Mouse (Mus musculus) neural tube, embryonic 15.5 days (tissue): ENCODE data around the gene Trim59. TPM values are rescaled to one million over a fixed set of nuclear protein-coding genes. Genes with fewer than 3 reads are reported as not detected.

Source experiments
- ATAC-seq: fragments of 200-750 bp; cut with Nextera tagmentation; 2 replicates; pipeline ENCODE4 v1.8.0; 2017; ENCODE audit warnings: mild to moderate bottlenecking, moderate TSS enrichment, moderate library complexity; ENCODE audit not compliant: low FRiP score
- H3K27ac ChIP-seq: fragments of 300-500 bp; sonication (generic); replicated peaks from 2 replicates; pipeline ENCODE4 v1.5.1; 2015; ENCODE audit warnings: mild to moderate bottlenecking, inconsistent platforms
- H3K27me3 ChIP-seq: fragments of 300-500 bp; sonication (generic); replicated peaks from 2 replicates; pipeline ENCODE4 v1.6.1; 2015; ENCODE audit warnings: inconsistent platforms
- H3K36me3 ChIP-seq: fragments of 300-500 bp; sonication (generic); 2 replicates; pipeline ENCODE4 v1.6.1; 2015; ENCODE audit warnings: inconsistent platforms
- H3K4me1 ChIP-seq: fragments of 300-500 bp; sonication (generic); 2 replicates; pipeline ENCODE4 v1.6.1; 2015; ENCODE audit warnings: inconsistent platforms
- H3K4me2 ChIP-seq: fragments of 300-500 bp; sonication (generic); 2 replicates; pipeline ENCODE4 v1.6.1; 2015; ENCODE audit warnings: inconsistent platforms, mild to moderate bottlenecking, moderate library complexity
- H3K4me3 ChIP-seq: fragments of 300-500 bp; sonication (generic); replicated peaks from 2 replicates; pipeline ENCODE4 v1.5.1; 2015; ENCODE audit warnings: mild to moderate bottlenecking, inconsistent platforms
- H3K9ac ChIP-seq: fragments of 300-500 bp; sonication (generic); replicated peaks from 2 replicates; pipeline ENCODE4 v1.6.1; 2015; ENCODE audit warnings: mild to moderate bottlenecking, inconsistent platforms
- H3K9me3 ChIP-seq: fragments of 300-500 bp; sonication (generic); replicated peaks from 2 replicates; pipeline ENCODE4 v1.6.1; 2016; ENCODE audit warnings: inconsistent platforms
- WGBS: fragments of 180-500 bp; shearing (Covaris S2); methylation state at CpG from one replicate; pipeline ENCODE4 v1.1.7; 2015; ENCODE audit warnings: mixed read lengths; 5-methylcytosine and 5-hydroxymethylcytosine counted together
- polyA plus RNA-seq: library from polyadenylated mRNA; unstranded; fragments of >200 nt; fragmentation: Nextera tagmentation; extraction: Ambion mirVana; gene quantifications from 2 replicates; pipeline ENCODE4 v1.2.1, GENCODE M21; 2015

Gene Trim59
- polyA plus RNA-seq: 25.3 and 43.6 TPM in 2 replicates

- Histone ChIP-seq H3K9ac (peak within 1 kb of the TSS; percentile 84), H3K9me3 (no peaks in the 10 kb centered on the region), H3K36me3 (no peaks in the 10 kb centered on the region), H3K4me1 (peaks cover 21% of the 10 kb centered on the region), H3K4me2 (peak within 1 kb of the TSS; percentile 94), H3K4me3 (peak within 1 kb of the TSS; percentile 81), H3K27ac (peak within 1 kb of the TSS; percentile 93), H3K27me3 (no peaks in the 10 kb centered on the region)
- ATAC-seq: peak; percentile 97
- under 1% methylated on average over 73 of the region's 80 CpGs for WGBS
These were observed at the start of gene Trim59 for GRCm38 (mm10) chr3:69044645-69045399. Trim59 (minus strand) TSS chr3:69044755.

DNA sequence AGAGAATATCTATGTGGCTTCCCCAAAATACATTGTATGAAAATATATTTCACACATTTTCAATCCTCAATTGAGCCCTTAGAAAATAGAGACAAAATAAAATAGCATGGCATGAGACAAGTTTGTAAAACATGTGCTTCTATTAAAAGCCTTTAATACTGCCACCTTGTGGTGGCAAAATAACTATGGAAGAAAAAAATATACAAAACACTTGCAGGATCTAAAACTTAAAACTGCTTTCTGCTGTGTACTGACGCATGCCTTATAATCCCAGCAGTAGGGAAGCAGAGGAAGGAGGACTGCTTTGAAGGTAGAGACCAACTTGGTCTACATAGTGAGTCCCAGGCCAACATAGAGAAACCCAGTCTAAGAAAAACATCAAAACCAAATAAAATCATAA, 19.4 kb upstream of the Trim59 start:
- Histone ChIP-seq H3K27ac (no peak overlapping the region), H3K4me3 (no peak overlapping the region), H3K27me3 (no peaks in the 10 kb centered on the region), H3K9me3 (no peaks in the 10 kb centered on the region), H3K36me3 (no peaks in the 10 kb centered on the region), H3K9ac (no peak overlapping the region), H3K4me1 (no peaks in the 10 kb centered on the region), H3K4me2 (no peak overlapping the region)
- ATAC-seq: no peak
- 68% methylated on average over 1 of the region's 1 CpGs for WGBS

- H3K27me3 ChIP-seq: no peaks in the 10 kb centered on the region
- H3K4me2 ChIP-seq: no peak overlapping the region
- no peak overlapping the region for H3K27ac ChIP-seq
- H3K9me3 ChIP-seq: no peaks in the 10 kb centered on the region
- no peaks in the 10 kb centered on the region for H3K4me1 ChIP-seq
- no peak overlapping the region for H3K4me3 ChIP-seq
- no peaks in the 10 kb centered on the region for H3K36me3 ChIP-seq
- WGBS: 93% methylated on average over 1 of the region's 1 CpGs
- no peak overlapping the region for H3K9ac ChIP-seq
- no peak for ATAC-seq
These were observed 18.2 kb upstream of the Trim59 start for GRCm38 (mm10) chr3:69062764-69063163.

DNA sequence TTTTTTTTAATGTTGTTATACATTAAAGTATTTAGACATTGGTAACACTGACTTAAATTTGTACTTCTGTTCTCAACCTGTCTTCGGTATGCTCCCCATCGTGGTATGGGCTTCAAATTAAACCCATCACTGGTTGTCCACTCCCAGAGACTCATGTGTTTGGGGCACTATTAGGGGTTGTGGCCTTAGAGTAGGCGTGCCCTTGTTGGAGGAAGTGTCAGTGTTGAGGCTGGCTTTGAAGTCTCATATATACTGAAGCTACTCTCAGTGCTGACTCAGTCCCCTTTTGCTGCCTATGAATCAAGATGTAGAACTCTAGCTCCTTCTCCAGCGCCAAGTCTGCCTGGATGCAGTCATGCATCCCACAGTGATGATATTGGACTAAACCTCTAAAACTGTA, 16.1 kb upstream of the Trim59 start:
- no peak overlapping the region for H3K4me3 ChIP-seq
- no peak overlapping the region for H3K27ac ChIP-seq
- no peaks in the 10 kb centered on the region for H3K4me1 ChIP-seq
- H3K9me3 ChIP-seq: no peaks in the 10 kb centered on the region
- no peaks in the 10 kb centered on the region for H3K36me3 ChIP-seq
- no peaks in the 10 kb centered on the region for H3K27me3 ChIP-seq
- no peak for ATAC-seq
- H3K4me2 ChIP-seq: no peak overlapping the region
- WGBS: 98% methylated on average over 4 of the region's 4 CpGs
- H3K9ac ChIP-seq: no peak overlapping the region

GRCm38 (mm10) chr3:69055871-69056270, 11.3 kb upstream of the Trim59 start:
- no peak overlapping the region for H3K27ac ChIP-seq
- H3K9me3 ChIP-seq: no peaks in the 10 kb centered on the region
- ATAC-seq: no peak
- no peak overlapping the region for H3K9ac ChIP-seq
- H3K4me2 ChIP-seq: no peak overlapping the region
- no peaks in the 10 kb centered on the region for H3K36me3 ChIP-seq
- H3K4me3 ChIP-seq: no peak overlapping the region
- H3K27me3 ChIP-seq: no peaks in the 10 kb centered on the region
- WGBS: 90% methylated on average over 3 of the region's 3 CpGs
- no peaks in the 10 kb centered on the region for H3K4me1 ChIP-seq

- H3K36me3 ChIP-seq: no peaks in the 10 kb centered on the region
- H3K27me3 ChIP-seq: no peaks in the 10 kb centered on the region
- no peak overlapping the region for H3K4me3 ChIP-seq
- H3K27ac ChIP-seq: no peak overlapping the region
- H3K9me3 ChIP-seq: no peaks in the 10 kb centered on the region
- H3K4me1 ChIP-seq: no peaks in the 10 kb centered on the region
- H3K4me2 ChIP-seq: no peak overlapping the region
- WGBS: 89% methylated on average over 7 of the region's 7 CpGs
- ATAC-seq: no peak
- H3K9ac ChIP-seq: no peak overlapping the region
These were observed 10.3 kb upstream of the Trim59 start for GRCm38 (mm10) chr3:69054760-69055432.

- WGBS: 91% methylated on average over 11 of the region's 11 CpGs
- H3K36me3 ChIP-seq: no peaks in the 10 kb centered on the region
These were observed 7.3 kb upstream of the Trim59 start for GRCm38 (mm10) chr3:69051894-69052293.

GRCm38 (mm10) chr3:69049011-69049410, 4.5 kb upstream of the Trim59 start:
- Histone ChIP-seq H3K36me3 (no peaks in the 10 kb centered on the region), H3K4me1 (peaks cover 10% of the 10 kb centered on the region), H3K27ac (no peak overlapping the region), H3K4me2 (no peak overlapping the region), H3K4me3 (no peak overlapping the region), H3K9ac (no peak overlapping the region), H3K9me3 (no peaks in the 10 kb centered on the region), H3K27me3 (no peaks in the 10 kb centered on the region)
- WGBS: 48% methylated on average over 5 of the region's 6 CpGs
- no peak for ATAC-seq

More at GRCm38 (mm10) chr3:69051894-69052293, 7.3 kb upstream of the Trim59 start:
- H3K9ac ChIP-seq: no peak overlapping the region
- H3K27ac ChIP-seq: no peak overlapping the region
- no peaks in the 10 kb centered on the region for H3K27me3 ChIP-seq
- no peaks in the 10 kb centered on the region for H3K4me1 ChIP-seq
- no peak overlapping the region for H3K4me3 ChIP-seq
- no peak overlapping the region for H3K4me2 ChIP-seq
- no peaks in the 10 kb centered on the region for H3K9me3 ChIP-seq
- ATAC-seq: no peak

DNA sequence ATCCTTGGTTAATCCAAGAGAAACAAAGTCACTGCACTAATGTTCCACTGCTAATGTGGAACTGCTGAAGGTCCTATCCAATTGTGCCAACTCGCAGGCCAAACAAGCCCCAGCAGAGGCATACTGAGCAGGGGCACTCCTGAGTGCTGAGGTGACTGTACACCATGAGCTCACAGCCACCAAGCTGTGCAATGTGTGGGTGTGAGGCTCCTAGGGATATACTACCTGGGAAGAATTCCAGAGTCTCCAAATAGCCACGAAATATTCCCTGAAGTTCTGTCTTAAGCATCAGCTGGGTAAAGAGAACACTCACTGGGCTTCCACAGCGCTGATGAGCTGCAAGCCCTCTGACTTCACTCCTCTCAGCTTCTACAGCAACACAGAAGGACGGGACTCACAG, 3.1 kb upstream of the Trim59 start:
- WGBS: 77% methylated on average over 4 of the region's 4 CpGs
- Histone ChIP-seq H3K9me3 (no peaks in the 10 kb centered on the region), H3K36me3 (no peaks in the 10 kb centered on the region), H3K4me3 (no peak overlapping the region), H3K4me1 (peaks cover 17% of the 10 kb centered on the region), H3K9ac (no peak overlapping the region), H3K27me3 (no peaks in the 10 kb centered on the region), H3K27ac (no peak overlapping the region), H3K4me2 (no peak overlapping the region)
- no peak for ATAC-seq

- H3K9ac ChIP-seq: no peak overlapping the region
- no peak for ATAC-seq
- WGBS: 85% methylated on average over 4 of the region's 4 CpGs
- no peak overlapping the region for H3K4me3 ChIP-seq
- H3K36me3 ChIP-seq: no peaks in the 10 kb centered on the region
- H3K27me3 ChIP-seq: no peaks in the 10 kb centered on the region
- no peak overlapping the region for H3K4me2 ChIP-seq
- H3K9me3 ChIP-seq: no peaks in the 10 kb centered on the region
- H3K27ac ChIP-seq: no peak overlapping the region
- peaks cover 21% of the 10 kb centered on the region for H3K4me1 ChIP-seq
These were observed 2.0 kb upstream of the Trim59 start for GRCm38 (mm10) chr3:69046509-69046908.

DNA sequence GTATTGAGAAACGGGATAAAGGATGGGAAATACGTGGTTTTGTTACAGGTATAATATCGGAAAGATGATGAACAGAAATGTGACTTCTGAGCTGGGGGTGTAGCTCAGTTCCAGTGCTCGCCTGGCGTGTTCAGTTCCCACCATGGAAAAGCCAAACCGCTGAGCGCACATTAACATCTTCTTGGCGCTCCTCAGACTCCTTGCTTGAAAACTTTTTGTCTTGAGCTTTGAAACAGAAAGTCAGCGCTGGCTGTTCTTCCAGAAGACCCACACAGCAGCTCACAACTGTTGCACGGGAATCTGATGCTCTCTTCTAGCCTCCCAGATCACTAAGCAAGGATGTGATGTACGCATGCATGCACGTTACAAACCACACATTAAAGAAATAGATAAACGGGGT, 1.2 kb upstream of the Trim59 start:
- Histone ChIP-seq H3K27ac (no peak overlapping the region), H3K36me3 (no peaks in the 10 kb centered on the region), H3K4me1 (peaks cover 21% of the 10 kb centered on the region), H3K4me3 (peak overlapping the region; percentile 81), H3K4me2 (peak overlapping the region; percentile 94), H3K27me3 (no peaks in the 10 kb centered on the region), H3K9ac (peak overlapping the region; percentile 84; the same call in 1 of the 2 replicates), H3K9me3 (no peaks in the 10 kb centered on the region)
- ATAC-seq: no peak
- 19% methylated on average over 13 of the region's 13 CpGs for WGBS

DNA sequence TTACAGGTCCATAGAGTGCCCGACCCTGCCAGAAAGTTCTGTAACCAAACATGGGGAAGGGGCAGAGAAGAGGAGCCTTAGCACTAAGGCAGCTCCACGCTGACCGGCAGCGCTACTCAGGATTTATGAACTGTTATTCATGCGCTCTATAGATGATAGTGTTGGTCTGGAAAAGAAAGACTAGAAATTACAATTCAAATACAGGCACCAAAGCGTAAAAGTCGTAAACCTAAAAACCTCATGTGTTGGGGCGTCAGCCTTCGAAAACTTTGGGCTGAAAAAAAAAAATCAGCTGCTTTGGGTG, 797 bp upstream of the Trim59 start:
- ATAC-seq: no peak
- Histone ChIP-seq H3K4me3 (peak overlapping the region; percentile 81), H3K4me1 (peaks cover 21% of the 10 kb centered on the region), H3K9ac (peak overlapping the region; percentile 84), H3K27ac (peak overlapping the region; percentile 93), H3K4me2 (peak overlapping the region; percentile 94), H3K9me3 (no peaks in the 10 kb centered on the region), H3K36me3 (no peaks in the 10 kb centered on the region), H3K27me3 (no peaks in the 10 kb centered on the region)
- 3% methylated on average over 9 of the region's 9 CpGs for WGBS
